Mouse (Mus musculus) common myeloid progenitor, adult 5-6 weeks (primary cell): ENCODE data around the gene Ggt5. TPM values are rescaled to one million over a fixed set of nuclear protein-coding genes. Genes with fewer than 3 reads are reported as not detected.
"Not testable (repeated sequence)": the region's sequence is repeated elsewhere in the genome, so short reads cannot be mapped to it uniquely, and the experiment has no call there.

Source experiments
- ATAC-seq: replicated peaks from 2 replicates; pipeline ENCODE4 v1.8.0; 2016; ENCODE audit warnings: low read depth, mild to moderate bottlenecking, moderate TSS enrichment, inconsistent platforms; ENCODE audit not compliant: poor library complexity, severe bottlenecking
- total RNA-seq: library from RNA; stranded (forward); fragments of 200-1000, 187-1606 nt; gene quantifications from 2 replicates; pipeline ENCODE4 v1.2.3, GENCODE M21; 2017

The Ggt5 gene
- total RNA-seq, 1 experiment from 2014 or later = 4.6 TPM

DNA sequence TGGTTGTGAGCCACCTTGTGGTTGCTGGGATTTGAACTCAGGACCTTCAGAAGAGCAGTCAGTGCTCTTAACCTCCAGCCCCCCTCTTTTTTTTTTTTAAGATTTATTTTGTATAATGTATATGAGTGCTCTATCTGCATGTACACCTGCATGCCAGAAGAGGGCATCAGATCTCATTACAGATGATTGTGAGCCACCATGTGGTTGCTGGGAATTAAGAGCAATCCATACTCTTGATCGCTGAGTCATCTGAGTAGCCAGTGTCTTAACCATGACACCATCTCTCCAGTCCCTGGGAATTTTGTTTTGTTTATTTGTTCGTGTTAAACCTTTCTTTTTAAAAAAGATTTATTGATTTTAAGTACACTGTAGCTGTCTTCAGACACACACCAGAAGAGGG, 22.4 kb upstream of the Ggt5 start:
- not testable (repeated sequence) for ATAC-seq

DNA sequence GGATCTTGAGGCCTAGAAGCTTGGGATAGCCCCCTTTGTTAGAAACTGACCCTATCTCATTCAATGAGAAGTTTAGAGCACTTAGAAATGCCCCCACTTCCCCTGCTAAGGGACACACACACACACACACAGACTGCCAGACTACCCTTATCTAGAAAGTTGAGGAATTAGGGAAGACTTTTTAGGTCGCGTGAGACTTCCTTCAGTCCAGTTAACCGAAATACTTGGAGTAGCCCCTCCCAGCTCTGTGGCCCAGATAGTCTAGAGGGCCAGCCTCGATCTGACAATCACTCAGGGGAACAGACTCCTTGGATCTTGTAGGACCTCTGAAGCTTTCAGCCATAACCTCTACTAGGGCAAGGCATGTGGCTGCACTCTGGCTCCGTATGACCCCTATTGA, 21.1 kb upstream of the Ggt5 start:
- no peak for ATAC-seq

DNA sequence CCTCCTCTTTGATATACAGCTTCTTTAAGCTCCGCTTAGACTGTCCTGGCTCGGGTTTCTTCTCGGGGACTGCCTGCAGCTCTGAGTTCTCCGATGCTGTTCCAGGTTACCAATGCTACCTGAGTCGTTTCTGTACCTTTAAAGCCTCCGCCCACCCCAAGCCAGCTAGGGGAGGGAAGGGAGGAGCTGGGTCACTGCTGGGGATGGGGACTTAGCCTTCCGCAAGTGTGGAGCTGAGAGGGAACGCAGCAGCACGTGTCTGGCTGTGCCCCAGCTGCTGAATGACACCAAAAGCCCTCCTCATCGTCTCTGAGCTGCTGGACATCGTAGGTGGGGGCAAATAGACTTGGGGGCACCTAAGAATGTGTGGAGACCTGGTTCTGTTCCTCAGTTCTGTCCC, 20.7 kb upstream of the Ggt5 start:
- ATAC-seq = no peak

DNA sequence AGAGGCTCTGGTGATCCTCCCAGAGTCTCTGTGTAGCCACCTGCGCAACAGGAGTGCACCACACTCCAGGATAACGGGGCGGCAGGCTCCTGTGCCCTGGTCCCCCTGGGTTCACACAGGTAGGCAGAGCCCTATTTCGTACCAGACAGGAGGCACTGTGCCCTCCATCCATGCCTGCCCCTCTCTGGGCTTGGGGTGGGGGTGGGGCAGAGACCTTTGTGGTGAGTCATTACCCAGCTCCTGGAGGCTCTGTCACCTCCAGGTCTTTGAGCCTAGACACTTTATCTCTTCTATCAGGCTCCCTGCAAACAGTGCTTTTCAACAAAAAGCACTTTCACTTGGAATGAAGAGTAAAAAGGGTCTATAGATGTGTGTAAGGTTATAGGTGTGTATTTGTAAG, 20.3 kb upstream of the Ggt5 start:
- no peak for ATAC-seq

DNA sequence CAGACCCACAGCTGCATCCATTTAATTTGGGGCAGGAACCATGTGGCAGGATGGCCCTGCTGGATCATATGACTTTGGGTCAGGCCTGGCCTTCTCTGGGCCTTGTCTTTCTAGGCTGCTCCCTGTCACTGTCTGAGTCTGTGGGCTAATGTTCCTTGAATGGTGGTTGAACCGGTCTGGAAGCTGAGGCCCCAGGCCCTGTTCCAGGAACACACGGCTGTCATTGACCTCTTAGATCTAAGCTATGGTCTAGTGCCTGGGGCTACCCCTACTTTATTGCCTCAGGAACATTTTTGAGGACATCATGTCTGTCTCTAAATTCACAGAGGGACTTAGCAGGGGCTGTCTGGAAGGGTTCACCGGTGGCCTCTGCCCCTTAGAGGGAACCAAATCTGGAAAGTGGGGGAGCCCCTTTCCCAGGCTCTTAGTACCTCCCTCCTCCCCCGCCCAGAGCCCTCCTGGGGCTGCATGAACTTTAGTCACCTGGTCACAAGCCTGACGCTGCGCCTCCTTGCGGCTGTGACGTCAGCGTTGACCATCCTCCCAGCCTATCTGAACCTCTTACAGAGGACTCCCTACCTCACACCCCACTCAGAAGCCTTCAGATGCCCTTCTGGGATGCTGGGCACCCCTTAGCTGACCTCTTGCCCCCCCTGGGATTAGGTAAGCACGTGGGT, 18.0 kb upstream of the Ggt5 start:
- ATAC-seq = no peak

DNA sequence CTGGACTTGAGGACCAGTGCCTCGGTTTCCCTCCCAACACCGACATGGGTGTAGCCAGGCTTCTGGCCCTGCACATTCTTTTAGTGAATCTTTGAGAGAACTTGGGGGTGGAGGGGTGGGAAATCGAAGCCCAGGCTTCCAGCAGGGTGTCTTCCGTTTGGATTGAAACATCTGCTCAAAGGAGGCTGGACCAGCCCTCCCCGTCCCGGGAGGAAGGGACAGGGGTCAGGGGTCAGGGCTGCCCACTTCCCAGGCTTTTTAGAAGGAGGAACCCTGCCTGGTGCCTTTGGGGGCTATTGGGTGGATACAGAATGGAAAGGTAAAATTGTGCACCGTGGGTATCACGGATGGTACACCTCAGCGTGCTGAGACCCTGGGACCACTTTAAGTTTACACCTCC, 17.2 kb upstream of the Ggt5 start:
- no peak for ATAC-seq

DNA sequence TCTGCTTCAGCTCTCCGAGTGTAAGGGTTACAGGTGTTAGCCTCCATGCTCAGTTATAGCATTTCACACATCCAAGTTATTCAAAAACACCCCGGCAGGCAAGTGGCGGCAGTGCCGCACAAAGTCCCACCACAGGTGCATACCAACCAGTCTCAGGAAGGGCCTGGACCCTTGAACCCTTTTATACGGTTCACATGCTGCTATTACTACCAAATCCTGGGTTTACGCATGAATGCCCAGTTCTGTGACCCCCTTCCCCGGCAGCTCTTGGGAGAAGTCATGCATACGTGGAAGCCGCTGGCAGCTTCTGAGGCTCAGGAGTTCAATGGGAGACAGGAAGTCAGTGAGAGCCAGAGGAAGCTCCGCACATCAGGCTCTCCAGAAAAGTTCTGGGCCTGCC, 16.0 kb upstream of the Ggt5 start:
- no peak for ATAC-seq

DNA sequence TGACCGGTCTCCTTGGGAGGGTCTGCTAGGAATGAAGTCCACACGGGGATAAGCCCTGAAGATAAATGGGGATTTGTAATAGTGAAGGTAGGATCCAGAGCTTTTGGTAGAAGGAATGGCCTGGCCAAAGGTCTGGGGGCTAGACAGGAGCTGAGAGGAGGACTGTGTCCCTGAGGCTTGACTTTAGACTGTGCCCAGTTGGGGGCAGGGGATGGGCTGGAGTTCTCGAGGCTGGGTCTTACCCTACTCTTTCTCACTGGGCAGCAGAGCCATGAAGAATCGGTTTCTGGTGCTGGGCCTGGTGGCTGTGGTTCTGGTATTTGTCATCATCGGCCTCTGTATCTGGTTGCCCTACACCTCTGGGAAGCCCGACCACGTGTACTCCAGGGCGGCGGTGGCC, 15.2 kb upstream of the Ggt5 start:
- ATAC-seq = no peak

DNA sequence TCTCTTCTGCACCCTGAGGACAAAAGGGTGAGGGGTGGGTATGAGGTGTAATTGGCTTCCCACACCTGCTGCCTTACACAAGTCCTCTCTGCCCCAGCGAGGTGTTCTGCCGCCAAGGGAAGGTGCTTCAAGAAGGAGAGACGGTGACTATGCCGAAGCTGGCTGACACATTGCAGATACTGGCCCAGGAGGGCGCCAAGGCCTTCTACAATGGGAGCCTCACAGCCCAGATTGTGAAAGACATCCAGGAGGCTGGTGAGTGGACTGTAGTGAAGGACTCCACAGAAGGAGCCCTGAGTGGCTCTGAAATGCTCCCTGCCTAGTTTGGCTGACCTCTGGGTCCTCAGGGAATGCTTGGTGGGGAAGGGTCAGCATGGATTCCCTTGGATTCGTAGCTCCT, 10.0 kb upstream of the Ggt5 start:
- no peak for ATAC-seq

DNA sequence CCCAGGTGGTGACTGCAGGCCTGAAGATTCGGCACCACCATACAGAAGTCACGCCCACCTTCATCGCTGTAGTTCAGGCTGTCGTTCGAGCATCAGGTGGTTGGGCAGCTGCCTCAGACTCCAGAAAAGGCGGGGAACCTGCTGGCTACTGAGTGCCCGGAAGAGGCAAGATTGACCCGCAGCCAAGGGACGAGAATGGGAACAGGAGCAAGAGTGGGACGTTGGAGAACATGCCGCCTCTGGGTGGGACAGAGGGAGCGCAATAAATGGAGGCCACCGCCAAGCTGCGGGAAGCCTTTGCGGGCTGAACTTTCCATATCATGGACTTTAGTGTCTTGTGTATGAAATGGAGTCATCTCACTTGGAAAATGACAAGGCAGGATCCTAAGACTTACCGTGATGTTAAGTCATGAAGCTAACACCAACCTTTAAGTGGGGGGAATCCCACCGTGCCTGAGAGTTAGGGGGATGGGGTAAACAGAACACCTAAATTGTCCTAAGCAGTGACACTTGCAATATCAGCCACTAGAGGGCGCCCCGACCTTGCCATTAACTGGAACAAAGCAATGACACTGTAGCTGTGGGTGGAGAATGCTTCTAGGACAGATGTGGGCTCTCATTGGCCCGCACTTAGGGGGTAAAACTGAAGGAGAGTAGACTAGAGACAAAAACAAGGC, 3.1 kb upstream of the Ggt5 start:
- peak; percentile 59 for ATAC-seq

DNA sequence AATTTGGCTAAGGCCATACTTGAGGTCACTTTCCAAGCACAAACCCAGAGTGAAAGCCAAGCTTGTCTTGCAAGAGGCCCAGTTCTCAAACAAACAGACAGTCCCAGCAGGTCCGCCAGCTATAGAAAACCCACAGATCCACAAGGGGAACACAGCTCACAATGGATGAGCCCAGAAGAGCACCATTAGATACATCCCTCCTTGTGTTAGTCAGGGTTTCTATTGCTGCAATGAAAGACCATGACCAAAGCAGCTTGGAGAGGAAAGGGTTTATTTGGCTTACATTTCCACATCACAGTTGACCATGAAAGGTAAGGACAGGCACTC, 2.6 kb upstream of the Ggt5 start:
- ATAC-seq = no peak

DNA sequence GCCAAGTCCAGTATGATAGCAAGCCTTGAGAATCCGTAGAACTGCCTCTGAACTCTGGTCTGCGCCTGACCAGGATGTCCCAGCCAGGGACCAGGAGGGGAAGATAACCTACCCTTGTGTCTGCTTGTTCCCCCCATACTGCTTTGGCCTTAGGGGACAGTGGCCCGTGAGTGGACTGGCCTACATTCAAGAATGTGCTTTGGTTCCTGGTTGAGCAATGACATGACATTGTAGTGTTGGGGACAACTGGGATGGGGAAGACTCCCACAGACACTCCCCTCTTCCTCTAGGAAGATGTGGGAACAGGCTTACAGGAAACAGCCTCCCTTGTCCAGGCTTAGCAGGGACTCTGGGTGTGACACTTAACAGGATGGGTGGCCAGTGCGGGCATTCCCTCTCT, 1.4 kb upstream of the Ggt5 start:
- ATAC-seq = no peak

DNA sequence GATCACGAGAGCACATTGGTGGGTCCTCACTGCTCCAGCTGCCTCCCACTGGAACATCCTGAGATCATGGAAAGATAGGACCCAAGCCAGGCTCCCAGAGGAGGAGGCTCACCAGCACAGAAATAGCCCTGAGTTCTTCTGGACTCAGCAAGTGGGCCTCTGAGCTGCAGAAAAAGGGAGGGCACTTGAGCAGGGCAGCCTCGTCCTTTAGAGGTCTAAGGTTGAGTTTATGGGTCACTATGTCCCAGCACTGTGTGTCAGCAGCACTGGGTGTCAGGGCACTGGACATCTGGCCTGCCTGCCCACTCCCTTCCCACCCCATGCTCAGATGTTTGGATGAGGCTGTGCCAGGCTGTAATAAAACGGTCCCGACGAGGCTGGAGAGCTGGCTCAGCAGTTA, 804 bp upstream of the Ggt5 start:
- ATAC-seq = no peak

DNA sequence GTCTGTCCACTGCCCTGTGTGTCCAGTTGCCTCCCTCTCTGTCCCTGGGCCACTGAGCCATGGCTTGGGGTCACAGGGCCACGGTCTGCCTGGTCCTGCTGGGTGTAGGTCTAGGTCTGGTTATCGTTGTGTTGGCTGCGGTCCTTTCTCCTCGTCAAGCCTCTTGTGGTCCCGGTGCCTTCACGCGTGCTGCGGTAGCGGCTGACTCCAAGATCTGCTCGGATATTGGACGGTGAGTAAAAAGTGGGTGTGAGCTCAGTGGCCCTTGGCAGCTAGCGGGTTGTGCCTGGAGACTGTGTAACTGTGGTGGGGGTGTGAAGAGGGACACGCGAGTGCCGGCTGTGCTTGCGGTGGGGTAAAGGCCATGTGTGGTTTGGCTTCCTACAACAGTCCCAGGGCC, 511 bp downstream of the Ggt5 start:
- peak; percentile 29 for ATAC-seq

DNA sequence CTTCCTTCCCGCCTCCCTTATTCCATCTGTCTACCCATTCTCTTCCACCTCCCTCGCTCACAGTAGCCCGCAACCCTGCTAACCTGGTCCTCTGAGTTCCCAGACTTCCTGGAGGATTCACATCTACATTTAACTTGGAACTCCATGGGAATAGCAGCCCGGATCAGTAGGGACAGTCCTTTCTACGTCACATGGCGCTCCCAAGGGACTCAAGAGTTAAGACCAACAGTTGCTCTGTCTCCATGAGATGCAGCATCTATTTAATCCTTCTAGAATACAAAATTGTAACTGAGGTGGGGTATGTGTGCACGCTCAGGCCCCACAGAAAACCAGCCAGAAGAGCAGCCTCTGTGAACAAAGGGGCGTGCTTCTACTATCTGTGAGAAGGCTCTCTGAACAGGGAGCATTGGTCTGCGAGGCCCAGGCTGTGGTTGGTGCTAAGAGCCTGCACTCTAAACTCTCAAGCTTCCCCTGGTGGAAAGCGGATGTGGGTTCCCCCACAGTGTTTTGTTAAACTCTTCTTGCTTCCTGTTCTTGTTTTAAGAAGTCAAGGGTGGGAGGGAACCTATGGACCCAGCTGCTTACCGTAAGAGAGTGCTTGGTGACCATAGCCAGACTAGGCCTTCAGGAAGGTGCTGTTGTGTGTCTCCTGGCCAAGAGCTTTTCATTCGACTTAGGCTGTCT, 2.2 kb downstream of the Ggt5 start:
- peak; percentile 88 for ATAC-seq

DNA sequence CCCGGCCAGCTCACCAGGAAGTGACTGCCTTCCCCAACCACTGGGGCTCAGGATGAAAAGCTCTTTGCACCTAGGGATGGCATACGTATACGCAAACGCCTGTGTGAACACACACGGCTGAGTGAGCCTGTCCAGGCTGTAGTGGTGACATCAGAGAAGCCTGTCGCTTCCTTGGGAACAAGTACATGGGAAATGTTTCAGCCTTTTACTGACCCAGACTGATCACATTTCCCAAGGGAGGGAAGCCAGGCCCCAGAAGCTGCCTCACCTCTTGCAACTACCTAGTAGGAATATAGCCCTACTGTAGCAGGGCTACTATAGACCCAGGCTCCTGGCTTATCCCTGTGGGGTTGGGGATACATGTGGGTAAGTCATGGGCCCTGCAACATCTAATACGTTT, 3.4 kb downstream of the Ggt5 start:
- no peak for ATAC-seq

DNA sequence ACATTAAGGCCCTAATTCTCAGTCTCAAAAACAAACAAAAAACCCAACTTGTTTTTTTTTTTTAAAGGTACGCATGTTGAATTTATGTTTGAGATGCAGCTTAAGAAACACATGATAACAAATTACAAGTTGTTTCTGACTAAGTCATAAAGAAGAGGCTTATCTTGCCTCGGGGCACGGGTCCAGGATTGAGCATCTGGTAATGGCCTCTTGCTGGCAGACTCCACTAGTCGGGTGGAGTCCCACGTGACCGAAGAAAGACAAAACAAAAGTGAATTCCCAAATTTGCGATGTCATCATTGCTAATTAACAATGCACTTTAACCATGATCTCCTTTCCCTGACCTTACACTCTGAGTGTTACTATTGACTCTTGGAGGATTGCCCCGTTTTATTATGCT, 6.8 kb downstream of the Ggt5 start:
- no peak for ATAC-seq

DNA sequence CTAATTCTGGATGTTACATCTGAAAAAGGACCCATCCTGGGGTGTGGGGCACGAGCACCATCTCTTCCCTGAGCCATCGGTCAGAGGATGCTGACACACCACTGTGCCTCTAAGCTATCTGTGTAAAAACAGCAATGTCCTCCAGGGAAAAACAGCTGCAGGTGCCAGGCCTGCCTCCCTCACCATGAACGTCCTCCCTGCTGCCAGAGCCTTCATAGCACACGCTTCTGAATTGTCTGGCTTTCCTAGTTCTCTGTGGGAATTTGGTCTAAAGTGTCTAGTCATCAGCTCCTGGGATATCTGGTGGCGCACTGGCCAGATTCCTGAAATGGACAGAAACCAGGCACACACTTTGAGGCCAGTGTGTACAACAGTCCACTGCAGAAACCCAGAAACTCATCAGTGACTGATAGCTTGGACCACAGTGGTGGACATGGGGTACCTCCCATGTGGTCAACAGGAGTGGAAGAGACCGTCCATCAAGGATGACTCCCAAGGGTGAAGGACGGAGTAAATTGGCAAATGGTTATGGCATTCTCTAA, 11.1 kb downstream of the Ggt5 start:
- ATAC-seq = no peak

DNA sequence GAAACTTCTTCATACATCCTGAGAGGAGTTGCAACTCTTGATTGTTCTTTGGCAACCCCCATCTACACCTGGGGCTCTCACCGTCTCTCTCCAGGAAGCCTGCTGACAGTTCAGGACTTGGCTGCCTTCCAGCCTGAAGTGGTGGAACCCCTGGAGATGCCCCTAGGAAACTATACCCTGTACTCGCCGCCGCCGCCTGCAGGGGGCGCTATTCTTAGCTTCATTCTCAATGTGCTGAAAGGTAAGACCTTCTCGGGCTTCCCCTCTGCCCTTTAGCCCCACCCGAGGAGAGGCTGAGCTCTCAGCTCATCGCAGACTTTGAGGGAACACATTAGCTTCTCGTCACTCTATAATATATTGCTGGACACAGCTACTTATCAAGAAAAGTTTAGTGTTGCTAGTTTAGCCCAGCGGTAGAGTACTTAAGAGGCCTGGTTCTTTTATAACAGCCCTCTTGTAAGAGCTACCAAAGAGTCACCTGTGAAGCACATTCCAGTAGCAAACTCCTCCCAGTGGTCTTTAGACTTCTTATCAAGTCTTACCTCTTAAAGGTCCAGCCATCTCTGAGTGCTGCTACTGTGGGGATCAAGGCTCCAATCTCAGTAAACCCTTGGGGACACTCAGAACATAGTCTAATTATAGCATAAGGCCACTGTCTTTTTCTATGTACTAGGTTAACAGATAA, 16.2 kb downstream of the Ggt5 start:
- ATAC-seq = no peak

DNA sequence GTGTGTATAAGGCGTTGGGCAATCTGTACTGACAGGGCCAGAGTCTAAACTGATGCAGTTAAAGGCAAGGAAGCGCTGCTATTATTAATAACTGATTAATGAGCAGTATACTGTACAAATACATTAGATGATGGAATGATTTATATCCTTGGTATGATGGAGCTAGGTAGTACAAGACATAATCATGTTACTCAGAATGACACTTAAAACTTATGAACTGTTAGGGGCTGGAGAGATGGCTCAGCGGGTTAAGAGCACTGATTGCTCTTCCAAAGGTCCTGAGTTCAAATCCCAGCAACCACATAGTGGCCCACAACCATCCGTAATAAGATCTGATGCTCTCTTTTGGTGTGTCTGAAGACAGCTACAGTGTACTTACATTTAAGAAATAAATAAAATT, 18.1 kb downstream of the Ggt5 start:
- no peak for ATAC-seq

DNA sequence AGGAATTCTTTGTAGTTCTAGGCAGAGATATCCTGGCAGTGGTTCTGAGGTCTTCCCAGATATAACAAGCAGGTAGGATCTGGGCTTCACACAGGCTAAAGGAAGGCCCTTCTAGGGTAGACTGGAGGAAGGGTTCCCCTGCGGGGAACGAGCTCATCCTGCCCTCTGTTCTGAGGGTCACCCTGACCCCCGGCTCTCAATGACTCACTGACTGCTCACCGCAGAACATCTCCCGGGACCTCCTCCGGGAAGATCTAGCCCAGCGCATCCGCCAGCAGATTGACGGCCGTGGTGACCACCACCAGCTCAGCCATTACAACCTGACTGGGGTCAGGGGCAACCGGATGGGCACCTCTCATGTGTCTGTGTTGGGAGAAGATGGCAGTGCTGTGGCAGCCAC, 19.8 kb downstream of the Ggt5 start:
- no peak for ATAC-seq
